Mouse (Mus musculus) bone marrow macrophage, adult 2 months (primary cell): Measurements from ENCODE around the gene 1110051M20Rik.

Experiments used
- CTCF ChIP-seq: IDR thresholded peaks from 2 replicates; pipeline ENCODE4 v1.5.1; 2012; ENCODE audit warnings: low read depth, mild to moderate bottlenecking, low read length, moderate library complexity
- POLR2A ChIP-seq: IDR thresholded peaks from 2 replicates; pipeline ENCODE4 v1.6.1; 2012; ENCODE audit warnings: mild to moderate bottlenecking, low read depth, low read length, borderline replicate concordance

DNA sequence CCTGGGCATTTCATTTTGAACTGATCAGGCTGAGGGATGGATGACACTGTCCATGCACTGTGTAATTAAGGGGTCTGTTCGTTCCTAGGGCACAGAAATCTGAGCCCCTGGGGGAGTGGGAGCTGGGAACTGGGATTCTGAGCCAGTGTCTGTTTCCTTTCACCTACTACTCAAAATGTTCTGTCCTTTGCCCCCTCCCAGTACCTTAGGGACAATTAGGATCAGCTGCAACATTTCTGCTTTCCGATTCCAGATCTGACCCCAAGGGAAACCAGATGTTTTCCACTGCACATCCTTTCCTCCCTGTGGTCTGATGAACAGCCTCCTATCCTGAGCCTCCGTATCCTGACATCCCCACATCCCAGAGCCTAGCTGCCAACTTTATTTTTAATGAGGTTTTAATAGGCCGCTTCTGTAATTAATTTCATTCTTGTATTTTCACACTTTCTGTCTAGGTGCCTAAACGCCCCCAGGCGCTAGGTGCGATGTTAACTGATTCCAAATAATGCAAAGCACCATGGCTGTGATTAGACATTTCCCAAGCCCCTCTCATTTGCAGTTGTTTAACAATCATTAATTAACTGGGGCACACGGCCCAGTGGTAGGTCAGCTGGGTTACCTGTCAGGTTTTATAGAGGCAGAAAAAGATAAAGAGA lies 189.7 kb downstream of the 1110051M20Rik start:
- TF ChIP-seq CTCF (no peak), POLR2A (no peak)
